Mouse (Mus musculus) cerebellum, adult 11 months (tissue): ENCODE results near the gene Zgpat.

Experiments used
- DNase-seq: peaks from one replicate; pipeline ENCODE4 v3.0.0; 2022

The Zgpat gene

DNA sequence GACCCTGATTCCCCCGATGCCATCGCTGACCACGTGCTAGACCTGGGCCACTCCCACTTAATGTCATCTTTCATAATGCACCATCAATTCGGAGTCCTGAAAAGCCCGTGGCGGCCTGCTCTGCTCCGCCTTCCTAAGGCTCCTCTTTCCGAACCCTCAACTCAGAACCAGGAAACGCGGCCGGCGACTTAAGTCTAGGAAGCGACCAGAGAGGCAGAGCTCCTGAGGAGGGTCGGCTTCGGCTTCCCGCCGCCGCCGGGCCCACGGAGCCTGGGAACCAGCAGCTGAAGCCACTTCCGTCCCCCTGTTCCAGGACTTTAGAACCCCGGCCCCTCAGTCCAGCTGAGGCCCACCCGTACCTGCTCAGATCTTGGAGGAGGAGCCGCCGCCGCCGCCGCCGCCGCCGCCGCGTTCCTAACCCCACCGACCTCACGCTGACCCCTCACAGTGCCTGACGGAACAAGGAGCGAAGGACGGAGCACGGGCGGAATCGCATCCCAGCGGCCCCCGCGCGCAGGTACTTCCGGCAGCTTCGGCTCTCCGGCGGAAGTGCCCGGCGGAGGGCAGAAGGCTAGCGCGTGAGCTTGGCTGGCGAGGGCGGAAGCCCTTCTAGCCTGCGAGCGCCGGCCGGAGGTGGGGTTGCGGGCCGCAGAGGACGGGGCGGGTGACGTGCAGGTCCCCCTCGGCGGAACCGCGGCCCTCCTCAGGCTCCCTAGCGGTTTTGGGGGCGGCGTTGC is at the start of gene Zgpat, which contains the start of gene Arfrp1:
Gene Zgpat, plus strand, starts transcription at position 69 of the 737 bp plus-strand sequence.
Gene Arfrp1, minus strand, starts transcription at position 545 of the 737 bp plus-strand sequence.
- peak; percentile 81 for DNase-seq

DNA sequence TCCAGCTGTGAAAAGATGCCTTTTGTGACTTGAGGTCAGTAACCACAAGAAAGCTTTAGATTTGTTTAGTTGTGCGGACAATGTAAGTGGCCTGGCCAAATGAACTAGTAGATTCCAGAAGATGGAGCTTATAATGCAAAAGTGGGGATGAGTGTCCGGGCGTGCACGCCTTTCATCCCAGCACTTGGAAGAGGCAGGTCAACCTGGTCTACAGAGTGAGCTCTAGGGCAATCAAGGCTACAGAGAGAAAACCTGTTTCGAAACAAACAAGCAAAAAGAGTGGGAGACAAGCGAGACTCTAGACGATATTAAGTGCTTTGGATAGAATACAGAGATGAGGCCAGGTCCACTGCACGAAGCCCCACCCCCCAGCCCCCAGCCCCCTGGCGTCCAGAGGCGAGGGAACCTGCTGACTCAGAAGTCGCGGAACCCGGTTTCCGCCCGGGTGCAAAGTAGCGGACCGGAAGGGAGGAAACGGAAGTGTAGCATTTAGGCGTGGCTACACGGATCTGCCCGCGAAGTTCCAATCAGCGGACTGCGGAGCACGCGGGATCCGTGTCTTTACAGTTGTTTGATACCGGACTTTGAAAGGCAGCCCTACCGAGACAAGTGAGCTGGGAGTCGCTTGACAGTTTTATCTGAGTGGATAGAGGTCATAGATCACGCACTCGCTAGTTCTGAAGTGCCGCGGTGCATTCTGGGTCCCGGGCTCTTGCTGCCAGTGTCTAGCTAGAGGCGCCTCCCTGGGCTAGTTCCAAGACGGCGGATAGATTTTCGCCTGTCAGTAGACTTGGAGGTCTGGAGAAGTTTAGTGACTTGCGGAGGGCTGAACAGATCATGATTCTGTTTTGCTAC is 45.3 kb upstream of the Zgpat start, which contains the start of gene Rtel1:
Gene Rtel1, plus strand, starts transcription at position 492 of the 855 bp plus-strand sequence.
- peak; percentile 76 for DNase-seq

DNA sequence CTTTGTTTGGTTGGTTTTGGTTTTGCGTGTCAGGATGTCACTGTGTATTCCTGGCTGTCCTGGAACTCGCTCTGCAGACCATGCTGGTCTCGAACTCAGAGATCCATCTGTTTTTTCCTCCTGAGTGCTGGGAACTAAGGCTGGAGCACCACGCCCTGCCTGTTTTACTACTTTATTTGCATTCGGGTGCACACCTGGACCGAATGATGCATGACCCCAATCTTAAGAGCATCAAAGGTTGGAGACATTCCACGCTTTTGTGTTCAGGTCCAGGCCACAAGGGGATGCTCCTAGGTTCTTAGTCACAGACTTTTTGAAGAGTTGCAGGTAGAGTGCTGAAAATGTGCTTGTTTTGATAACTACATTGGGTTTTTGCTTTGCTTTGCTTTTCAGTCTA is 44.6 kb upstream of the Zgpat start:
- no peak for DNase-seq

DNA sequence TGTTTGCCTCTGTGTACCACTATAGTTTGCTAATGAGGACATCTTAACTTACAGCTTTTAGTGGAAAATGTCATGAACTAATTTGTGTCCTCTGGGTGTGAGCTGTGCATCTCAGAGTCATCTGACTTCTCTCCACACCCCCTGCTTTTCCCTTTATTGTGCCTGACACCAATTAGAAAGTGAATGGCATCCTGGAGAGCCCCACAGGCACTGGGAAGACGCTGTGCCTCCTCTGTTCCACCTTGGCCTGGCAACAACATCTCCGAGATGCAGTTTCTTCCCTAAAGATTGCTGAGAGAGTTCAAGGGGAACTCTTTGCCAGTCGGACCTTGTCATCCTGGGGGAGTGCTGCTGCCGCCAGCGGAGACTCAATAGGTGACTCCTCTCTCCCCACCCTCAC is 42.6 kb upstream of the Zgpat start:
- DNase-seq, result no peak

DNA sequence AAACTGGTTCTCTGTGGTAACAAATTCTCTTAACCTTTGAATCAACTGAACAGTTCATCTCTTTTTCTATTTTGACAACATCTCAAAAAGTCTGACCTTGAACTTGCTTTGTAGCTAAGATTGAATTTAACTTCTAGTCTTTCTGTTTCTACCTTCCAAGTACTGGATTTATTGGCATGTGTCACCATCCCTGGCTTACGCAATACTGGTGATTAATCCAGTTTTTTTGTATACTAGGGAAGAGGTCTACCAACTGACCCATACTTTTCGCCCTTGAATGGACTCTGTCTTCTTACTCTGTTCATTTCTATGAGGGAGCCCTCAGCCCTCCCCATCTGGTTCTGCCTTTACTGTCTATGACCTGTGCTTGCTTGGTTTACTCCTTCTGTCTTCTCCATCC is 38.6 kb upstream of the Zgpat start:
- DNase-seq, result no peak

DNA sequence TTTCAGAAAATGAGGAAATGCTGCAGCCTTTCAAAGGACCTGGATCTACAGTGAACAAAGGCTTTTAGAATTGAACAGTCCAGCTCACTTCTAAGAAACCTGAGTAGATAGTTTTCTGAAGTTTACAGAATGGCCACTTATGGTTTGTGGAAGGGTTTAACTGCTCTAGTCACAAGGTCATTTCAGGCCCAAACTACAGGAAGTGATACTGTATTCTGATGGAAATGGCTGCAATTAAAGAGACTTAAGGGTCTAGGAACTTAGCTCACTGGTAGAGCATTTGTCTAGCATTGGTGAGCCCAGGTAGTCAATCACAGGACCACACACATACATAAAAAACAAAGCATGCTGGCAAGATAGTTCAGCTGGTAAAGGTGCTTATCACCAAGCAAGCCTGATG is 32.2 kb upstream of the Zgpat start:
- DNase-seq, result no peak

DNA sequence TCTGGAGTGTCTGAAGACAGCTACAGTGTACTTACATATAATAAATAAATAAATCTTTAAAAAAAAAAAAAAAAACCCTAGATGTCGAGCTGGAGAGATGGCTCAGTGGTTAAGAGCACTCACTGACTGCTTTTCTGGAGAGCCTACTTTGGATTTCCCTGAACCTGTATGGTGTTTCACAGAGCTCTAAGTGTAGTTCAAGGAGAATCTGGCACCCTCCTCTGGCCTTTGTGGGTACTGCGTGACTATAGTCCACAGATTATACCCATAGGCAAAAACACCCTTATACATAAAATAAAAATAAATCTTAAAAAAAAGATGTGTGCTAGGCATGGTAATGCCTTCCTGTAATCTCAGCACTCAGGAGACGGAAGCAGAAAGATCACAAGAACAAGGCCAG is 30.7 kb upstream of the Zgpat start:
- DNase-seq, result peak; percentile 57

DNA sequence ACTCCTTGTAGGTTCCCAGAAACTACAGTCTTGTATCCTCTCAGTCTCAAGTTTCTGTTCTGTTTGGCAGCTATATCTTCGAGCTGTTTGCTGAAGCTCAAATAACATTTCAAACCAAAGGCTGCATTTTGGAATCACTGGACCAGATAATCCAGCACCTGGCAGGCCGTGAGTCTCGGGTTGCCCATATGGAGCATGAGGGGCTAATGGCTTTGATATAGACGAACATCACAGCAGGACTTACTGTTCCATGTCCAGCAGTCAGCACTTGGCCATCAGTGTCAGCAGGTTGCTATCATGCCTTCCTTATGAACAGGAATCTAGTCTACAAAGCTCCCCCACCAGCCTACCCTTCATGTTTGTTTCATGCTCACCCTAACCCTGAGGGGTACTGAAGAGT is 24.3 kb upstream of the Zgpat start:
- DNase-seq, result peak; percentile 41

DNA sequence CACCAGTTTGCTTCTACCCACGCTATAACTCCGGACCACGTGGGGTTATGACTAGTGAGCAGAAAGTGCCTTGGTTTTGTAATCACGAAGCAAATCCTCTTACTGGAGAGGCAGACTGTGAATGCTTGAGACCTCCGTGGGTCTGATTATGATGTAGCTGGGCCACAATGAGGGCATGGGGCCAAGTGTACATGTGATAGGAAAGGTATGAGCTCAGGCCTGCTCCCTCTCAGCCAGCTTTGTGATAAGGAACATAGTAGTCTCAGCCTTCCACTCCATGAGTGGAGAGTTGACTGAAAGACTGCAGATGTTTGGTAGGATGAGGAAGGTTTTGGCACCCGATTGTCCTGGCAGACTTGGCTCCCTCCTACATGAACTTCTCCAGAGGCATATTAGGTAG is 22.0 kb upstream of the Zgpat start:
- no peak for DNase-seq

DNA sequence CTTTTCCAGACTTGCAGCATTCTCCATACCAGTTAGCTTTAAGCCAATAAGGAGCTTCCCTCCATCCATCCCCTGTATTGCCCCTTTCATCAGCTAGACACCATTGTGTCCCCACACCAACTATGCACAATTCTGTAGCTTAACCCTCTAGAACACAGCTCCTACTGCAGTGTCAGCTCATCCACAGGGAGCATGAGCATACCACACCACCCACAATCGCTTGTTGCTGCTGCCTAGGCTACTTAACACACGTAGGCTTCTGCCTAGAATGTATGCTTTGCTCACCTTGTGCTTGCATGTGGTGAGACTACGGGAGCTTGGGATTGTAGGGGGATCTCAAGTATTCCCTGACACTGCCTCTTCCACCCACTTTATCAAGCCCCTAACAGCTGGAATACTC is 7.9 kb upstream of the Zgpat start:
- DNase-seq, result no peak

DNA sequence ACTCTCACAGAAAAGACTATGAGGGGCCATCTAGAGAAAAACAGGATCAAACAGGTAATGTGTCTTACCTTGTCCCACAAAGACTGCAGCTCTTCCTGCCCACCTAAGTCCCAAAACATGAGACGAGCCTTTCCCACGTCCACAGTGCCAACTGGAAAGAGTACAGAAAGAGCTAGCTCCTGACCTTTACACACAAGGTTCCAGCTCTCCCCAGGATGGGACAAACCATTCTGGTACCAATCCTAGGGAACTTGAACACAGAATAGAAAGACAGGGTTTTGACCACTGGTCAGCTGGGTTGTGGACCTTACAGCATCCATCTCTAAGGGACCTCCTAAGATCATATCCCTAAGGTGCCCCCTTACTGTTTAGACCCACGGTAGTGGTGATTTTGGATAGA is 782 bp upstream of the Zgpat start:
- no peak for DNase-seq

DNA sequence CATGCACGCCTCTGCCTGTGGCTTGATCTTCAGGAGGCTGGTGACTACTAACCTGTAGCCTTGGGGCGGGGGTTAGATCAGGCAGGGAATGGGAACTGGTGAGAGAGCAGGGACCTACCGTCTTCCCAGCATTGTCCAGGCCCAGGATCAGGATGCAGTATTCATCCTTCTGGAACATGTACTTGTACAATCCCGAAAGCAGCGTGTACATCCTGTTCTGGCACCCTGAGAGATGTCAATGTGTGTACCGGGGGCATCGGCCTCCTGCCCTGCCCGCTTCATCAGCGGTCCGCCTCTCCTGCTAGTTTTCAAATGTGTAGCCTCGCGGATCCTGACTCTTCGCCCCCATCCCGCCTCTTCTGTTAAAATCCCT is 255 bp upstream of the Zgpat start:
- no peak for DNase-seq

DNA sequence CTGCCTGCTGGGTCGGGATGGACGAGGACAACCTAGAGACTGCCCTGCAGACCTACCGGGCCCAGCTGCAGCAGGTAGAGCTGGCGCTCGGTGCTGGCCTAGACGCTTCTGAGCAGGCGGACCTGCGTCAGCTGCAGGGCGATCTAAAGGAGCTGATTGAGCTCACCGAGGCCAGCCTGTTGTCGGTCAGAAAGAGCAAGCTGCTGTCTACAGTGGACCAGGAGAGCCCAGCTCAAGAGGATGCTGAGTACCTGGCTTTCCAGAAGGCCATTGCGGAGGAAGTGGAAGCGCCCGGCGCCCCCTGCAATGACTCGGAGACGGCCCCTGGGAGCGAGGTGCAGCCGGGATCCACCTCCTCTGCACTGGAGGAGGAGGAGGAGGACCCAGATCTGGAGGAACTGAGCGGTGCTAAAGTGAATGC is 937 bp downstream of the Zgpat start:
- no peak for DNase-seq

DNA sequence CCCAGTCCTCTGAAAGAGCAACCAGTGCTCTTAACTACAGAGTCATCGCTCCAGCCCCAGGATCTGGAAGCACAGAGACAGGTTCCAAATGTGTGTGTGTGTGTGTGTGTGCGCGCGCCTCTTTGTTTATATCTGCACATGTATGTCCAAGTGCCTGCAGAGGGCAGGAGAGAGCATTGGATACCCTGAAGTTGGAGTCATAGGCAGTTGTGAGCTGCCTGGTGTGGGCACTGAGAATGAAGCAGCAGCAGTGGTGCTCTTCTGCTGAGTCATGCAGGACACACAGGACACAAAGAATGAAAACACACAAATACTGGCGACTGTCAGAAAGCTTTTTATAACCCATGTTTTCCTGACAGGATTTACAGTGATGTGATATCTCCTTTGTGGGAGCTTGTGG is 5.3 kb downstream of the Zgpat start:
- DNase-seq, result no peak

DNA sequence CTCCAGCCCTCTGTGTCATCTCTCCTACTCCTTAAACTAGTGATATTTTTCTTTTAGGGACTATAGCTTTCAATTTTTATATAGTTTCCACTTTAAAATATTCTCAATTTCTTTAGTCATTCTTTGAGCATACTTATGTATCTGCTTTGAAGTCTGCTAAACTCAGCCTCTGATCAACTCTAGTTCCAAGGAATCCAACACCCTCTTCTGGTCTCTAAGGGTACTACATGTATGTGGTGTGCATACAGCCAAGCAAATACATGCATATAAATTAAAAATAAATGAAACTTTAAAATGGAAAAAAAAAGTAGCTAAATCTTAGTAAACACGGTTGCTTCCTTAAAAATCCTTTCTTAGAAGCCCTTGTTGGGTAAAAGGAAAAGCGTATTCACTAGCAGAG is 11.1 kb downstream of the Zgpat start:
- DNase-seq, result no peak

DNA sequence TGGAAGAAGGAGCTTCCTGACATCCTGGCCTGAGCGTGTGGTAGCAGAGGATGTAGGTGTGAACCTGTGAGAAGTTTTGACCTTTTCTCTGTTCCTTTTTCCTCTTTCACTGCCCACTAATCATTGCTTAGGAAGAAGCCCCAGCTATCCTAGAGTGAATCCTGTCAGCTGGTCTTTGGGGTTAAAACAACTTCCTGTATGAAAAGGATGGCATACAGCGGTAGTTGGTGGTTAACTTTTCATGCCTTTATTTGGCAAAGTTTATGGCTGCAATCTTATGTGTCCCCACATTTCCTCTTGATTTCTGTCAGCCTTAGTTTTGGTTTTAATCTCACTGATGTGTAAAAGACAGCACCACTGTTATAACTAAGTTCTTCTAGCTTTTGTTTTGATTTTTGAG is 12.5 kb downstream of the Zgpat start:
- no peak for DNase-seq

DNA sequence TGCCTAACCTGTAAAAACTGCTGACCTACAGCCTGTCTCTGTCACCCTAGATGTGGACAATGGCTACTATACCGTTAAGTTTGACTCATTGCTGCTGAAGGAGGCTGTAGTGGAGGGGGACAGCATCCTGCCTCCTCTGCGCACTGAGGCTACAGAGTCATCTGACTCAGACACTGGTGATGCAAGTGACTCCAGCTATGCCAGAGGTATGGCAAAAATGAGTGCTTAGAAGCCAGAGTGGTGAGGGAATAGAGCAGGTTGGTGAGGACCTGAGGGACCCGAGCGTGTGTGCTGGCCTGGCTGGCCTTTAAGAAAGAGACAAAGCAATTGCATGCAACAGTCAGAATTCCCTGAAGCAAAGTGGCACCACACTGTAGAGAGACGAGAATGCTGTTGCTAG is 14.0 kb downstream of the Zgpat start:
- DNase-seq, result no peak

DNA sequence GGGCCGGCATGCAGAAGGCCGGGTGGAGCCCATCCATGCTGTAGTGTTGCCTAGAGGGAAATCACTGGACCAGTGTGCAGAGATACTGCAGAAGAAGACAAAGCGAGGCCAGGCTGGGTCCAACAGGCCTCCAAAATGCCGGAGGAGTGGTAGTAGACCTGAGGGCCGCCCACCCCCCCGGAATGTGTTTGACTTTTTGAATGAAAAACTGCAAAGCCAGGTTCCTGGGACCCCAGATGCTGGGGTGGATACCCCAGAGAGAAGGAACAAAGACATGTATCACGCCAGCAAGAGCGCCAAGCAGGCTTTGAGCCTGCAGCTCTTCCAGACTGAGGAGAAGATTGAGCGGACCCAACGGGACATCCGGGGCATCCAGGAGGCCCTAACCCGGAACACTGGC is 15.1 kb downstream of the Zgpat start, which contains the start of gene Lime1:
Gene Lime1, plus strand, starts transcription at position 301 of the 400 bp plus-strand sequence.
- DNase-seq, result no peak

DNA sequence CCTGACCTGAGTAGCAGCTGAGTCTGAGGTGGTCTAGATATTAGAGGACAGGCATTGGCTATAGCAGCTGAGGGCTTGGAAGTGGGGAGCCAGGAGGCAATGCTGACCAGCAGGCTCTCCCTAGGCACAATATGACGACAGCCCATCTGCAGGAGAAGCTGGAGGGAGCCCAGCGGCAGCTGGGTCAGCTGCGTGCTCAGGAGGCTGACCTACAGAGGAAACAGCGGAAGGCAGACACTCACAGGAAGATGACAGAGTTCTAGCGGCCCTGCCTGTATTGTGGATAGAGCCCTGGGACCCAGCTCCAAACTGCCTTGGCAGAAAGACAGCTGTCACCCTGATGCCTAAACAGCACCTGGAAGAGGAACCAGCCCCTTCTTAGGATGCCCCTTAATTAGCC is 15.5 kb downstream of the Zgpat start:
- no peak for DNase-seq

DNA sequence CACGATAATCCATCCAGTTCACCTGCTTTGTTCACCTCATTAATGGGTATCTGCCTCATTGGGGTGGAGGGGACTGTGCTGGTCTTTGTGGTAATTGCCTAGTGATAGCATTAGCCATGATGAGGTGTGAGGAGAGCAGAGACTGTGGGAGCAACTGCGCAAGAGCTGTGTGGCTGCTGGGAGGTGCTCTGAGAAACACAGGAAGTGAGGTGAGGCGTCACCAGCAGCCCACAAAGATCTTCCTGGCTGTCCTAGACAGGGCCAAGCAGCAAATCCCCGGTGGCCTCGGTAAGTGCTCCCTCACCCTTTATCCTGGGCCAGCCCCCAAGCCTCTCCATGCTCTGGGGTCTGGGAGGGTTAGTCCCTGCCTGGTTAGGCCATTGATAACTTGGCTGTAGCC is 16.4 kb downstream of the Zgpat start:
- DNase-seq, result no peak

DNA sequence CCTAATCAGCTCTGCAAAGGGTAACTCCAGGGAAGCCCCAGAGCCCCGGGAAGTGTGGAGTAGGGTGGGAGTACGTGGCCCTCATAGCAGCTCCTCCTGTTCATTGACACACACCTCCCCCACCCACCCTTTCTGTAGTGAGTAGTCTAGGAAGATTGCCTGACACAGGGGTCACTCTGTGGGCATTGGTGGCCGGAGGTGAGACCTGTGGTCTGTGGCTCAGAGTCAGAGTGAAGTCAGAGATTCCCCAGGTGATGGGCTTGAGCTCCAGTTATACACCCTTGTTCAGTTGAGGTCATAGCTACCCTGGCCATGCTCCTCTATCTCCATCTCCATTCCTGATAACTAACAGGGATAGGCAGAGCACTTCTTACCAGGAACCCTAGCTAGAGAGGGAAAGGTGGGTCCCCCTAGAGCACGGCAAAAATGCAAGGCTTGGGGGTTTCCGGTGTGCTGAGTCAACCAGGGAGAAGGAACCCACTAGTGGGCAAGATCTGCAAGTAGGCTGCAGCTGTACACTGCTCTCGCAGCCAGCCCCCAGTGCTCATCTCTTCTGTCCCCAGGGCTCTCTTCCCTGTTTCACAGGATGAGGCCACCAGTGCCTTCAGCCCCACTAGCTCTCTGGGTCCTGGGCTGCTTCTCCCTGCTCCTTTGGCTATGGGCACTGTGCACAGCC is 17.0 kb downstream of the Zgpat start:
- DNase-seq, result no peak

DNA sequence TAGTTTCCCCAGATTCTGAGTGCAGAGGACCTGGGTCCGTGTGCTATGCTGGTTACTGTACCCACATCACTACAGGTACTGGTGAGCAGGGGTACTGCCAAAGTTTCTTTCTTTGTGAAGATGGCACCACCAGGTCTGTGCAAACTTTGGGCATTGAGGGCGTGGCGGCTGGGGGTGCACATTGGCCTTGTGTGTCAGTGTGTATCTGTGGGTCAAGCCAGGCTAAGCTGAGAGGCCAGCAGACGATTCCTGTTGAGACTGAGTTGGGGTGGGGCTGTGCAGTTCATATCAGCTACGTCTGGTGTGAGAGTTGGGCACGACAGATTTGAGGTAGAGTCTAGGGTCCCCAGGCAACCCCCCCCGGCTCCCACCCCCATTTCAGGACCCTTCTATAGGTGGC is 19.7 kb downstream of the Zgpat start:
- no peak for DNase-seq

DNA sequence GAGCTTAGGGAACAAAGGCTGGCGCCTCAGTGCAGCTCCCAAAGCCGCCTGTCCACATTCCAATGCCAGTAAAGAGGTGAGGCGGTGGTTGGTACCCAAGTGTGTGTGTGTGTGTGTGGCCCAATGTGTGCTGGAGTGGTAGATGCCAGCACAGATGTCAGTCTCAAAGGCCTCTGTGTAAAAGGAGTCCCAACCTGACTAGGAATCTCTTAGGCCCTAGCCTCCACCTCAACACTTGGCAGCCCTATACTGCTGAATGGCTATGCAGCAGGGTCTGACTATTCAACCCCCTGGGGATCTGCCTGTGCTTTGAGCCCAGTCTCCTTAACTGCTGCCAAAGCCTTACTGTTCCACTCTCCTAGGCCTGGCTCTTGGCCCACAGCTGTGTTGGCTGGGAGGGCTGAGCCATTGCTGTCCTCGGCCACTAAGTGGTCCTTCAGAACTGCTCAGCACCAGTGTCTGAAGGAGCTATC is 20.2 kb downstream of the Zgpat start:
- no peak for DNase-seq
